Mouse (Mus musculus) limb, embryonic 14.5 days (tissue): ENCODE results near the gene Rai14. TPM values are rescaled to one million over a fixed set of nuclear protein-coding genes. Genes with fewer than 3 reads are reported as not detected.

Experiments
- ATAC-seq: fragments of 200-750 bp; cut with Nextera tagmentation; 2 replicates; pipeline ENCODE4 v1.8.0; 2017; ENCODE audit warnings: low read depth, moderate number of reproducible peaks, moderate TSS enrichment; ENCODE audit not compliant: low FRiP score
- DNase-seq: peaks from one replicate; pipeline ENCODE4 v3.0.0-alpha.2; 2015; ENCODE audit warnings: low spot score
- H3K27ac ChIP-seq: fragments of 300-500 bp; sonication (generic); replicated peaks from 2 replicates; pipeline ENCODE4 v1.5.1; 2014; ENCODE audit warnings: low read depth, mild to moderate bottlenecking, low read length, moderate library complexity, mixed read lengths
- H3K27me3 ChIP-seq: fragments of 300-500 bp; sonication (generic); 2 replicates; pipeline ENCODE4 v1.6.1; 2014; ENCODE audit warnings: low read length, mixed read lengths; ENCODE audit not compliant: control insufficient read depth, insufficient read depth
- H3K36me3 ChIP-seq: fragments of 300-500 bp; sonication (generic); 2 replicates; pipeline ENCODE4 v1.6.1; 2014; ENCODE audit warnings: mild to moderate bottlenecking, low read length, moderate library complexity, mixed read lengths; ENCODE audit not compliant: control insufficient read depth, insufficient read depth
- H3K4me1 ChIP-seq: fragments of 300-500 bp; sonication (generic); 2 replicates; pipeline ENCODE4 v1.6.1; 2014; ENCODE audit warnings: antibody characterized with exemption, low read length, mixed read lengths; ENCODE audit not compliant: control insufficient read depth, insufficient read depth
- H3K4me2 ChIP-seq: fragments of 300-500 bp; sonication (generic); replicated peaks from 2 replicates; pipeline ENCODE4 v1.6.1; 2014; ENCODE audit warnings: low read depth, mild to moderate bottlenecking, low read length, moderate library complexity; ENCODE audit not compliant: severe bottlenecking
- H3K4me3 ChIP-seq: fragments of 300-500 bp; sonication (generic); replicated peaks from 2 replicates; pipeline ENCODE4 v1.5.1; 2014; ENCODE audit warnings: low read length
- H3K9ac ChIP-seq: fragments of 300-500 bp; sonication (generic); 2 replicates; pipeline ENCODE4 v1.6.1; 2014; ENCODE audit warnings: mild to moderate bottlenecking, low read depth, low read length, moderate library complexity; ENCODE audit not compliant: severe bottlenecking
- H3K9me3 ChIP-seq: fragments of 300-500 bp; sonication (generic); 2 replicates; pipeline ENCODE4 v1.6.1; 2016; ENCODE audit warnings: low read length; ENCODE audit not compliant: control insufficient read depth
- POLR2A ChIP-seq: fragments of 200-500 bp; IDR thresholded peaks from 2 replicates; pipeline ENCODE4 v1.8.0; 2012; ENCODE audit warnings: inconsistent platforms, mild to moderate bottlenecking, moderate library complexity, borderline replicate concordance; ENCODE audit not compliant: insufficient read depth, insufficient read length; ENCODE audit errors: extremely low read depth
- WGBS: fragments of 180-500 bp; shearing (Covaris S2); extraction: QIAGEN DNeasy Blood & Tissue Kit; methylation state at CpG from one replicate; pipeline ENCODE4 v1.1.7; 2014; 5-methylcytosine and 5-hydroxymethylcytosine counted together
- polyA plus RNA-seq, 2 experiments: library from polyadenylated mRNA; depleted of rRNA in 1 of 2; stranded (reverse) in 1 of 2; unstranded in 1 of 2; fragments of >200 nt; fragmentation: Nextera tagmentation in 1 of 2; extraction: Ambion mirVana in 1 of 2; gene quantifications; 2 replicates each; pipeline versions ENCODE4 v1.2.1 to v1.2.3; 2012 to 2014

Rai14 gene
- polyA plus RNA-seq, 2 experiments = 44.6 to 57.2 TPM

DNA sequence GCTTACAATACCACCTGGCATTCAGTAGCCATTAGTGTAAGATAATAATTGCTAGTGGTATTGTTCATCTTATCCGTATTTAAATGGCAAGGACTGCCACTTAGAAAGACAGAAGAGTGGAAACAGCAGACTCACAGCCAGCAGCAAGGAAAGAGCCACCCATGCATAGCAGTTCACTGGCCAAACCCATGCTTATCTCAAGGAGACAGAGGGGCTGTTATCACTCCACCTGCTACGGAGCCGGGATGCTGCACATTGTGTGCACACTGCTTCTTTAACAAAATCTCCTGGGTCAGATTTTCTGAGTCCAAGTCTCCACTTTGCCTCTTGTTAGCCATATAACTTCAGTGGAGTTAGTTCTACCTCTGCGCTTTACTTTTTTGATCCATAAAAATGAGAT lies 183.1 kb downstream of the Rai14 start:
- ATAC-seq (no peak), DNase-seq (no peak)
- Histone ChIP-seq H3K4me3 (no peak overlapping the region), H3K9me3 (no peaks in the 10 kb centered on the region), H3K27ac (no peak overlapping the region), H3K27me3 (no peaks in the 10 kb centered on the region), H3K36me3 (no peaks in the 10 kb centered on the region), H3K4me2 (no peak overlapping the region), H3K4me1 (no peaks in the 10 kb centered on the region), H3K9ac (no peak overlapping the region)
- 94% methylated on average over 4 of the region's 4 CpGs for WGBS
- no peak for TF ChIP-seq POLR2A

GRCm38 (mm10) chr15:10525896-10526295 lies 188.5 kb downstream of the Rai14 start:
- 76% methylated on average over 1 of the region's 1 CpGs for WGBS

More at GRCm38 (mm10) chr15:10525896-10526295, 188.5 kb downstream of the Rai14 start:
- Histone ChIP-seq H3K9me3 (no peaks in the 10 kb centered on the region), H3K36me3 (no peaks in the 10 kb centered on the region), H3K4me1 (no peaks in the 10 kb centered on the region), H3K27ac (no peak overlapping the region), H3K9ac (no peak overlapping the region), H3K4me2 (no peak overlapping the region), H3K4me3 (no peak overlapping the region), H3K27me3 (no peaks in the 10 kb centered on the region)
- DNase-seq = no peak
- ATAC-seq = no peak
- no peak for TF ChIP-seq POLR2A

Other genes starting within 250 kb of the Rai14 start
- 6.3 and 13.2 TPM in 2 replicates for gene Dnajc21, start 244.1 kb downstream of the Rai14 start, polyA plus RNA-seq (2012; rRNA removed)
- 16.1 and 19.1 TPM in 2 replicates for gene Dnajc21, start 244.1 kb downstream of the Rai14 start, polyA plus RNA-seq (2014; fragmentation: Nextera tagmentation; extraction: Ambion mirVana)
- gene Brix1, start 228.7 kb downstream of the Rai14 start, polyA plus RNA-seq (2012; rRNA removed) = 19.8 and 30.4 TPM in 2 replicates
- gene Brix1, start 228.7 kb downstream of the Rai14 start, polyA plus RNA-seq (2014; fragmentation: Nextera tagmentation; extraction: Ambion mirVana) = 105 and 106 TPM in 2 replicates
- 29.3 and 33.1 TPM in 2 replicates for gene Rad1, start 228.6 kb downstream of the Rai14 start, polyA plus RNA-seq (2012; rRNA removed)
- 10.7 and 14.3 TPM in 2 replicates for gene Rad1, start 228.6 kb downstream of the Rai14 start, polyA plus RNA-seq (2014; fragmentation: Nextera tagmentation; extraction: Ambion mirVana)
- not detected in 2 replicates for gene Ttc23l, start 156.0 kb downstream of the Rai14 start, polyA plus RNA-seq (2012; rRNA removed)
- not detected in 2 replicates for gene Ttc23l, start 156.0 kb downstream of the Rai14 start, polyA plus RNA-seq (2014; fragmentation: Nextera tagmentation; extraction: Ambion mirVana)
- 119 and 130 TPM in 2 replicates for gene C1qtnf3, start 237.7 kb upstream of the Rai14 start, polyA plus RNA-seq (2012; rRNA removed)
- 92.6 and 108 TPM in 2 replicates for gene C1qtnf3, start 237.7 kb upstream of the Rai14 start, polyA plus RNA-seq (2014; fragmentation: Nextera tagmentation; extraction: Ambion mirVana)